In genomic region chr9:40764887-40765580, GRCm38 (mm10) we compare ENCODE assay signal across 11 mouse cellular contexts. TPM values are rescaled to one million over a fixed set of nuclear protein-coding genes. Genes with fewer than 3 reads are reported as not detected.
DNase-seq lines count a peak whose midpoint lies in the region; ATAC-seq and TF ChIP-seq lines count a peak whose summit lies in the region.
"Had no signal": no experiment of that assay in that cellular context is flagged by ENCODE, and none has a peak within 500 bp of the region (broad histone marks: within the 10 kb centered on the region; RNA-seq: fewer than 3 reads in every experiment).

No protein-coding gene starts in this region.

- no peak for TF ChIP-seq POLR2A in cerebellum, adult 2 months (IDR thresholded peaks at IDR 0.05; ENCODE audit: borderline replicate concordance, insufficient read depth, low read length)

- H3K36me3 ChIP-seq in ES-E14 (ENCODE audit: control insufficient read depth, insufficient read depth, low read length, poor library complexity, severe bottlenecking): peaks cover 2% of the 10 kb centered on the region; the same call in 1 of the 2 replicates
- H3K36me3 ChIP-seq in kidney, embryonic 15.5 days: peaks cover 18% of the 10 kb centered on the region

- H3K4me2 ChIP-seq in kidney, embryonic 15.5 days: no peak overlapping the region

- no peak overlapping the region for H3K4me3 ChIP-seq in cerebellum, adult 2 months (replicated peaks; ENCODE audit: insufficient read depth, low read depth, low read length)
- 0 out of 2 replicates have a peak overlapping the region, but pooled peaks have one; percentile 5 for H3K4me3 ChIP-seq in left cerebral cortex, adult 2 months
- no peak overlapping the region for H3K4me3 ChIP-seq in ES-E14 (ENCODE audit: insufficient read depth in 1 of 2, low read depth in 1 of 2, low read length in 2 of 2, poor library complexity in 1 of 2, severe bottlenecking in 1 of 2)
- no peak overlapping the region for H3K4me3 ChIP-seq in kidney, embryonic 15.5 days (replicated peaks)
- H3K4me3 ChIP-seq: erythroblast, embryonic 14.5 days had no signal

- peak; percentile 20; the same call in 1 of the 2 replicates for ATAC-seq in megakaryocyte, adult 5-6 weeks (ENCODE audit: poor library complexity, severe bottlenecking)
- no peak for ATAC-seq in kidney, embryonic 15.5 days (replicated peaks; ENCODE audit: low FRiP score)

- intact Hi-C loops in left cerebral cortex, adult 2 months (cut with DNase I): loop anchor here (2.0 to 10.0 kb wide), 2 partner anchors 36 to 420 kb away; partner anchors contain the start of gene Hspa8
- intact Hi-C loops in left cerebral cortex, postnatal 4 days (cut with DNase I): no loop called here

- TF ChIP-seq CTCF in cerebellum, adult 2 months (IDR thresholded peaks at IDR 0.05; ENCODE audit: borderline replicate concordance, insufficient read depth, low read depth, low read length): peak; percentile 12; the same call in 1 of the 2 replicates
- TF ChIP-seq CTCF in left cerebral cortex, adult 2 months (IDR thresholded peaks at IDR 0.05): peak; percentile 5

- peak overlapping the region; percentile 30; the same call in 1 of the 2 replicates for H3K9ac ChIP-seq in ES-E14 (ENCODE audit: insufficient read depth, low read depth, low read length, poor library complexity, severe bottlenecking)
- H3K9ac ChIP-seq in kidney, embryonic 15.5 days: no peak overlapping the region
- H3K9ac ChIP-seq: liver, embryonic 14.5 days had no signal

- no peaks in the 10 kb centered on the region for H3K4me1 ChIP-seq in cerebellum, adult 2 months (ENCODE audit: control insufficient read depth, insufficient read depth, low read length)
- peaks cover 0 to 2% of the 10 kb centered on the region in 2 experiments; a peak in 1 of 4 replicates for H3K4me1 ChIP-seq in ES-E14 (ENCODE audit: control insufficient read depth in 2 of 2, insufficient read depth in 2 of 2, low read length in 2 of 2, poor library complexity in 1 of 2)
- H3K4me1 ChIP-seq in kidney, embryonic 15.5 days: 0 out of 2 replicates have a peak, but pooled peaks cover under 1% of the 10 kb centered on the region

- in situ Hi-C loops in ES-E14 (cut with MboI; ENCODE audit: low sequenced_read_pairs in 2 of 2, unreplicated experiment in 2 of 2): no loop called here

- H3K27ac ChIP-seq in cerebellum, adult 2 months (ENCODE audit: insufficient read depth, low read length): no peak overlapping the region
- H3K27ac ChIP-seq in left cerebral cortex, adult 2 months: peak overlapping the region; percentile 36; the same call in 1 of the 2 replicates
- peak overlapping the region; percentile 65; the same call in 1 of the 2 replicates for H3K27ac ChIP-seq in ES-E14 (ENCODE audit: insufficient read depth, low read depth, low read length, poor library complexity, severe bottlenecking)
- H3K27ac ChIP-seq in kidney, embryonic 15.5 days: no peak overlapping the region
- H3K27ac ChIP-seq: liver, embryonic 14.5 days had no signal

- no peaks in the 10 kb centered on the region for H3K27me3 ChIP-seq in cerebellum, adult 2 months (ENCODE audit: control insufficient read depth, insufficient read depth, low read length)
- H3K27me3 ChIP-seq in kidney, embryonic 15.5 days: no peaks in the 10 kb centered on the region

- no peak for DNase-seq in cerebellum, adult 2 months
- no peak for DNase-seq in cerebellum, adult 18-20 months
- no peak for DNase-seq in left cerebral cortex, adult 2 months (ENCODE audit: extremely low spot score in 1 of 2, low spot score in 2 of 2)
- no peak for DNase-seq in left cerebral cortex, postnatal 4 days
- DNase-seq in ES-E14 (ENCODE audit: low read depth, low spot score): no peak
- no peak for DNase-seq in right cerebral cortex, postnatal 36 days (ENCODE audit: low spot score in 2 of 2)
- DNase-seq: thymus, postnatal 4 days had no signal

- H3K9me3 ChIP-seq in ES-E14 (ENCODE audit: control insufficient read depth, insufficient read depth, low read depth, low read length): no peaks in the 10 kb centered on the region
- no peaks in the 10 kb centered on the region for H3K9me3 ChIP-seq in kidney, embryonic 15.5 days (replicated peaks)

- WGBS in cerebellum, adult 2 months: 91% methylated on average over 8 of the region's 9 CpGs
- 76% methylated on average over 9 of the region's 9 CpGs for WGBS in kidney, embryonic 15.5 days

TF ChIP-seq in ES-E14, 5 proteins besides CTCF, POLR2A, EP300 and RAD21:
- no peak for TF ChIP-seq CHD2 (IDR thresholded peaks at IDR 0.05; ENCODE audit: low read depth, low read length)
- TF ChIP-seq MAFK (IDR thresholded peaks at IDR 0.05; ENCODE audit: insufficient read depth, low read depth, low read length): no peak
- no peak for TF ChIP-seq ZNF384 (IDR thresholded peaks at IDR 0.05; ENCODE audit: low read depth, low read length)
- no peak for TF ChIP-seq HCFC1 (IDR thresholded peaks at IDR 0.05; ENCODE audit: borderline replicate concordance, insufficient read depth, low read length)
- TF ChIP-seq ZC3H11A (IDR thresholded peaks at IDR 0.05; ENCODE audit: borderline replicate concordance, low read depth, low read length): no peak

RNA-seq across cellular contexts. Expression of gene Hspa8, which starts 35.8 kb away (rescaled TPM):
- polyA plus RNA-seq in cerebellum, adult 2 months (2012; rRNA removed): 2,645 and 2,703 TPM in 2 replicates
- 1,000 to 10,000 TPM; 2,321 to 2,378 TPM for total RNA-seq in left cerebral cortex, adult 2 months (2021)
- 1,000 to 10,000 TPM; 2,038 to 2,082 TPM for total RNA-seq in left cerebral cortex, postnatal 4 days (2021)
- 3,361 and 3,988 TPM in 2 replicates for total RNA-seq in ES-E14 (2012; rRNA removed)
- 2,454 and 2,467 TPM in 2 replicates for total RNA-seq in megakaryocyte, adult 5-6 weeks (2015)
- 3,359 and 3,514 TPM in 2 replicates for total RNA-seq in megakaryocyte, adult 5-6 weeks (2017)
- polyA plus RNA-seq in kidney, embryonic 15.5 days (2015; fragmentation: Nextera tagmentation; extraction: Ambion mirVana): 2,873 and 3,000 TPM in 2 replicates

Comparison
In these comparisons a context has a peak if more than half of its experiments do, and no peak if none do; other contexts are left out.
1. H3K27ac ChIP-seq: peak in left cerebral cortex, adult 2 months (single experiment) and ES-E14 (single experiment); none in cerebellum, adult 2 months (single experiment) and kidney, embryonic 15.5 days (single experiment).